Mouse (Mus musculus) MEL (cell line): ENCODE results near the gene Tmem165. TPM values are rescaled to one million over a fixed set of nuclear protein-coding genes. Genes with fewer than 3 reads are reported as not detected.

Experiments used
- DNase-seq: peaks from one replicate; pipeline ENCODE4 v3.0.0; 2011; ENCODE audit warnings: low read depth, low spot score
- H3K27ac ChIP-seq: 2 replicates; pipeline ENCODE4 v1.5.1; 2012; ENCODE audit warnings: low read depth, mild to moderate bottlenecking, control low read depth, low read length, moderate library complexity; ENCODE audit not compliant: control insufficient read depth
- H3K27me3 ChIP-seq, 2 experiments: fragments of 150-350 bp in 1 of 2; sonication (generic) in 1 of 2; 2 replicates each; pipeline ENCODE4 v1.6.1; 2012; ENCODE audit warnings: low read length in 2 of 2, mild to moderate bottlenecking in 2 of 2, improper control_type of control experiment in 1 of 2, moderate library complexity in 1 of 2; ENCODE audit not compliant: insufficient read depth in 2 of 2, control insufficient read depth in 1 of 2
- H3K36me3 ChIP-seq, 2 experiments: 2 replicates each; pipeline ENCODE4 v1.6.1; 2012 to 2014; ENCODE audit warnings: low read length in 2 of 2, improper control_type of control experiment in 1 of 2, inconsistent platforms in 1 of 2, mild to moderate bottlenecking in 1 of 2; ENCODE audit not compliant: insufficient read depth in 2 of 2, control insufficient read depth in 1 of 2
- H3K4me1 ChIP-seq, 2 experiments: fragments of 150-350 bp in 1 of 2; sonication (generic) in 1 of 2; 2 replicates each; pipeline ENCODE4 v1.6.1; 2012; ENCODE audit warnings: low read length in 2 of 2, improper control_type of control experiment in 1 of 2, mild to moderate bottlenecking in 1 of 2; ENCODE audit not compliant: insufficient read depth in 2 of 2, control insufficient read depth in 1 of 2
- H3K4me3 ChIP-seq, 2 experiments: fragments of 150-350 bp in 1 of 2; sonication (generic) in 1 of 2; 2 replicates each; pipeline ENCODE4 v1.5.1; 2012; ENCODE audit warnings: low read depth in 2 of 2, low read length in 2 of 2, mild to moderate bottlenecking in 2 of 2, moderate library complexity in 2 of 2, control low read depth in 1 of 2, improper control_type of control experiment in 1 of 2; ENCODE audit not compliant: control insufficient read depth in 1 of 2, insufficient read depth in 1 of 2
- H3K79me2 ChIP-seq: 2 replicates; pipeline ENCODE4 v1.6.1; 2012; ENCODE audit warnings: mild to moderate bottlenecking, low read length, moderate library complexity; ENCODE audit not compliant: control insufficient read depth, poor library complexity, insufficient read depth
- H3K9ac ChIP-seq: 2 replicates; pipeline ENCODE4 v1.6.1; 2012; ENCODE audit warnings: low read depth, mild to moderate bottlenecking, control low read depth, low read length, moderate library complexity; ENCODE audit not compliant: control insufficient read depth, poor library complexity, severe bottlenecking
- H3K9me3 ChIP-seq: fragments of 150-350 bp; sonication (generic); replicated peaks from 2 replicates; pipeline ENCODE4 v1.6.1; 2012; ENCODE audit warnings: mild to moderate bottlenecking, low read length, improper control_type of control experiment, moderate library complexity; ENCODE audit not compliant: insufficient read depth
- BHLHE40 ChIP-seq: IDR thresholded peaks from 2 replicates; pipeline ENCODE4 v1.6.1; 2012; ENCODE audit warnings: low read depth, mild to moderate bottlenecking, inconsistent platforms, low read length, improper control_type of control experiment, borderline replicate concordance
- CTCF ChIP-seq, 3 experiments: IDR thresholded peaks in 2 of 3; conservative IDR thresholded peaks in 1 of 3; 2 replicates each; pipeline ENCODE4 v1.5.1; 2011 to 2012; ENCODE audit warnings: low read length in 3 of 3, low read depth in 2 of 3, mild to moderate bottlenecking in 2 of 3, improper control_type of control experiment in 1 of 3, inconsistent platforms in 1 of 3, mixed read lengths in 1 of 3, moderate library complexity in 1 of 3; ENCODE audit not compliant: control insufficient read depth in 1 of 3, insufficient read depth in 1 of 3, poor library complexity in 1 of 3, severe bottlenecking in 1 of 3
- EP300 ChIP-seq, 2 experiments: IDR thresholded peaks; 2 replicates each; pipeline ENCODE4 v1.6.1; 2011; ENCODE audit warnings: improper control_type of control experiment in 2 of 2, low read length in 2 of 2, low read depth in 1 of 2, mild to moderate bottlenecking in 1 of 2
- ETS1 ChIP-seq: IDR thresholded peaks from 2 replicates; pipeline ENCODE4 v1.6.1; 2012; ENCODE audit warnings: low read depth, mild to moderate bottlenecking, inconsistent platforms, low read length, improper control_type of control experiment, moderate library complexity
- GATA1 ChIP-seq: IDR thresholded peaks from 2 replicates; pipeline ENCODE4 v1.6.1; 2011; ENCODE audit warnings: low read depth, low read length, improper control_type of control experiment
- JUND ChIP-seq: IDR thresholded peaks from 2 replicates; pipeline ENCODE4 v1.6.1; 2011; ENCODE audit warnings: low read depth, mild to moderate bottlenecking, improper control_type of control experiment, low read length
- KAT2A ChIP-seq: conservative IDR thresholded peaks from 2 replicates; pipeline ENCODE4 v1.6.1; 2012; ENCODE audit warnings: low read depth, low read length, improper control_type of control experiment, inconsistent platforms
- MAFK ChIP-seq: IDR thresholded peaks from 2 replicates; pipeline ENCODE4 v1.6.1; 2011; ENCODE audit warnings: low read depth, mild to moderate bottlenecking, low read length, improper control_type of control experiment, borderline replicate concordance
- MXI1 ChIP-seq: IDR thresholded peaks from 2 replicates; pipeline ENCODE4 v1.6.1; 2011; ENCODE audit warnings: mild to moderate bottlenecking, low read depth, low read length, improper control_type of control experiment
- NRF1 ChIP-seq: IDR thresholded peaks from 2 replicates; pipeline ENCODE4 v1.6.1; 2014; ENCODE audit warnings: low read depth, mild to moderate bottlenecking, inconsistent platforms, low read length, improper control_type of control experiment, moderate library complexity; ENCODE audit not compliant: poor library complexity, insufficient read depth, severe bottlenecking
- POLR2A ChIP-seq, 2 experiments: IDR thresholded peaks; 2 replicates each; pipeline ENCODE4 v1.6.1; 2011 to 2012; ENCODE audit warnings: low read length in 2 of 2, mild to moderate bottlenecking in 2 of 2, control low read depth in 1 of 2, improper control_type of control experiment in 1 of 2, low read depth in 1 of 2, moderate library complexity in 1 of 2; ENCODE audit not compliant: control insufficient read depth in 1 of 2, insufficient read depth in 1 of 2, poor library complexity in 1 of 2
- POLR2AphosphoS2 ChIP-seq: IDR thresholded peaks from 2 replicates; pipeline ENCODE4 v1.6.1; 2011; ENCODE audit warnings: low read length, improper control_type of control experiment
- SMC3 ChIP-seq: IDR thresholded peaks from 2 replicates; pipeline ENCODE4 v1.6.1; 2011; ENCODE audit warnings: low read depth, low read length, improper control_type of control experiment
- TAL1 ChIP-seq: IDR thresholded peaks from 2 replicates; pipeline ENCODE4 v1.6.1; 2012; ENCODE audit warnings: mild to moderate bottlenecking, inconsistent platforms, low read length, moderate library complexity, mixed read lengths
- TBP ChIP-seq: IDR thresholded peaks from 2 replicates; pipeline ENCODE4 v1.8.0; 2011; ENCODE audit warnings: low read depth, low read length, improper control_type of control experiment
- TCF12 ChIP-seq: IDR thresholded peaks from 2 replicates; pipeline ENCODE4 v1.6.1; 2014; ENCODE audit warnings: low read depth, mild to moderate bottlenecking, inconsistent platforms, low read length, improper control_type of control experiment, moderate library complexity
- UBTF ChIP-seq: IDR thresholded peaks from 2 replicates; pipeline ENCODE4 v1.6.1; 2012; ENCODE audit warnings: low read depth, mild to moderate bottlenecking, inconsistent platforms, low read length, improper control_type of control experiment, moderate library complexity, borderline replicate concordance; ENCODE audit not compliant: insufficient read depth
- USF1 ChIP-seq: IDR thresholded peaks from 2 replicates; pipeline ENCODE4 v1.6.1; 2014; ENCODE audit warnings: low read depth, mild to moderate bottlenecking, inconsistent platforms, low read length, improper control_type of control experiment, moderate library complexity
- ZMIZ1 ChIP-seq: IDR thresholded peaks from 2 replicates; pipeline ENCODE4 v1.6.1; 2012; ENCODE audit warnings: low read depth, mild to moderate bottlenecking, inconsistent platforms, low read length, improper control_type of control experiment, moderate library complexity
- ZNF384 ChIP-seq: IDR thresholded peaks from 2 replicates; pipeline ENCODE4 v1.6.1; 2012; ENCODE audit warnings: low read depth, mild to moderate bottlenecking, inconsistent platforms, low read length, improper control_type of control experiment
- polyA plus RNA-seq, 2 experiments: library from polyadenylated mRNA; stranded (reverse) in 1 of 2; unstranded in 1 of 2; fragments of >175 nt in 1 of 2; fragments of >200 nt in 1 of 2; gene quantifications; 2 replicates each; pipeline versions ENCODE4 v1.2.1 to v1.2.4; 2012; ENCODE audit warnings: low replicate concordance in 2 of 2, low read depth in 1 of 2; ENCODE audit not compliant: insufficient read length in 2 of 2, insufficient read depth in 1 of 2, missing spikeins in 1 of 2
- total RNA-seq: library from RNA; depleted of rRNA; stranded (reverse); fragments of 300-350 nt; gene quantifications from 2 replicates; pipeline ENCODE4 v1.2.3, GENCODE M21; 2012

Tmem165 gene
- total and polyA plus RNA-seq, 3 experiments, result 66.5 to 154 (median 73.0) TPM

GRCm38 (mm10) chr5:76138071-76138470, 45.6 kb upstream of the Tmem165 start:
- peaks cover 0 to 30% of the 10 kb centered on the region in 2 experiments; a peak in 2 of 4 replicates for H3K36me3 ChIP-seq
- peaks cover 10% of the 10 kb centered on the region for H3K79me2 ChIP-seq
- H3K4me3 ChIP-seq, result peak overlapping the region in 1 of 2 experiments; percentile 28; a peak in 2 of 4 replicates
- no peaks in the 10 kb centered on the region for H3K27me3 ChIP-seq
- peak overlapping the region; percentile 79 for H3K27ac ChIP-seq
- H3K4me1 ChIP-seq, result peaks cover 4 to 25% of the 10 kb centered on the region in 2 experiments; a peak in 3 of 4 replicates
- H3K9me3 ChIP-seq, result no peaks in the 10 kb centered on the region
- H3K9ac ChIP-seq, result peak overlapping the region; percentile 99
- TF ChIP-seq TAL1, result no peak
- TF ChIP-seq KAT2A, result no peak
- no peak for TF ChIP-seq ZMIZ1
- no peak for TF ChIP-seq ETS1
- TF ChIP-seq ZNF384, result no peak
- no peak for TF ChIP-seq SMC3
- no peak for TF ChIP-seq UBTF
- no peak for TF ChIP-seq NRF1
- TF ChIP-seq BHLHE40, result no peak
- TF ChIP-seq JUND, result no peak
- no peak for TF ChIP-seq TCF12
- TF ChIP-seq CTCF (IDR thresholded peaks at IDR 0.05 in 2 of 3, conservative IDR thresholded peaks at IDR 0.05 in 1 of 3; ENCODE audit: control insufficient read depth in 1 of 3, insufficient read depth in 1 of 3, low read depth in 2 of 3, low read length in 3 of 3, poor library complexity in 1 of 3, severe bottlenecking in 1 of 3), result no peak
- TF ChIP-seq EP300 (IDR thresholded peaks at IDR 0.05; ENCODE audit: low read depth in 1 of 2, low read length in 2 of 2), result no peak
- no peak for TF ChIP-seq USF1
- 0 out of 4 replicates have a peak, but pooled peaks of 1 of the 2 experiments have one; percentile 22 for TF ChIP-seq POLR2A (IDR thresholded peaks at IDR 0.05; ENCODE audit: control insufficient read depth in 1 of 2, insufficient read depth in 1 of 2, low read depth in 1 of 2, low read length in 2 of 2, poor library complexity in 1 of 2)
- no peak for TF ChIP-seq POLR2AphosphoS2
- peak; percentile 45; the same call in 1 of the 2 replicates for TF ChIP-seq GATA1
- DNase-seq, result peak; percentile 87

- peak overlapping the region; percentile 79 for H3K27ac ChIP-seq
- peaks cover 2 to 25% of the 10 kb centered on the region in 2 experiments; a peak in 3 of 4 replicates for H3K4me1 ChIP-seq
- peak overlapping the region; percentile 99 for H3K9ac ChIP-seq
- peaks cover 10% of the 10 kb centered on the region for H3K79me2 ChIP-seq
- H3K4me3 ChIP-seq, result peak overlapping the region; percentile 0 to 28; a peak in 3 of 4 replicates
- no peaks in the 10 kb centered on the region for H3K27me3 ChIP-seq
- TF ChIP-seq ZMIZ1 (no peak), POLR2A (IDR thresholded peaks at IDR 0.05; ENCODE audit: control insufficient read depth in 1 of 2, insufficient read depth in 1 of 2, low read depth in 1 of 2, low read length in 2 of 2, poor library complexity in 1 of 2) (peak in 1 of 2 experiments; percentile 23; a peak in 2 of 4 replicates), MAFK (no peak), TBP (peak; percentile 32; the same call in 1 of the 2 replicates), MXI1 (no peak), GATA1 (peak; percentile 54; the same call in 1 of the 2 replicates), TAL1 (peak; percentile 39; the same call in 1 of the 2 replicates)
- H3K36me3 ChIP-seq, result peaks cover 0 to 26% of the 10 kb centered on the region in 2 experiments; a peak in 2 of 4 replicates
- H3K9me3 ChIP-seq, result no peaks in the 10 kb centered on the region
- DNase-seq, result peak; percentile 91
Observed at GRCm38 (mm10) chr5:76138512-76138911, 45.2 kb upstream of the Tmem165 start.
